Mouse (Mus musculus): ENCODE measurements around the gene Dpm3. TPM values are rescaled to one million over a fixed set of nuclear protein-coding genes. Genes with fewer than 3 reads are reported as not detected.

The Dpm3 gene
- total and polyA plus RNA-seq, 3 experiments, result 52.7 to 228 (median 74.8) TPM

DNA sequence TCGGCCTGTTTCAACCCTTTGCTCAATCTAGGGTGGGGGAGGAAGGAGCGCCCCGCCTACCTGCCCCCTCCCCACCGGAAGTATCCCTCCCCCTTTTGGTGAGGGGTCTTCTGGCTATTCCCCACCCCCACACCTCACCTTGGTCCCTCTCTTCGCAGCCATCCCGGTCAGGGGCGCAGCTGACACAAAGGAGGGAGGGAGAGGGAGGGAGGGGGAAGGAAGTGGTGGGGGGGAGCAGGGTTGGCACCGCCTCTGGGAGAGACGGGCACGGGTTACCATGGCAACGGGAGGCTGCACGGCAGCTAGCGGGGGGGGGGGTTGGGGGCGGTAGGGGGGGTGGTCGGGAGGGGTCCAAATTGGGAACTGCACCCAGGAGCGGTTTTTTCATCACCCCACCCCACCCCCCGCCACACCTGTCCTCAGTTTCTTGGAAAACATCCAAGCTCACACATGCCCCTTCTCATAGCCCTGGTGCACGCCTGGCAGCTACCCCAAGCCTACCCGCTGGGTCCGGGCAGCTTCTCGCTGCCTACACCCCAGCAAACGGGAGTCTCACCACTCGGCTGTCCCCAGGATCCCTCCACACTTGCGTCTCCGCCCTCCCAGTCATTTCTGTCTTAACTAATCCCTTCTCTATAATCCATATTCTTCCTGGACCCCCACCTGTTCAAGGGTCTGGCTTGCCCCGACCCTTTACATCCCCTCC, 14.0 kb upstream of the Dpm3 start:
- TF ChIP-seq MEF2A (IDR thresholded peaks at IDR 0.05; ENCODE audit: borderline replicate concordance, low read depth, low read length) (0 out of 2 replicates have a peak, but pooled peaks have one; percentile 3), ZKSCAN1 (IDR thresholded peaks at IDR 0.05; ENCODE audit: borderline replicate concordance, low read depth, low read length) (no peak), TCF12 (IDR thresholded peaks at IDR 0.05; ENCODE audit: low read depth, low read length) (0 out of 2 replicates have a peak, but pooled peaks have one; percentile 16)
- no peak for DNase-seq (ENCODE audit: extremely low read depth)
- Histone ChIP-seq H3K27me3 (replicated peaks) (no peaks in the 10 kb centered on the region), H3K36me3 (replicated peaks in 1 of 2; ENCODE audit: control insufficient read depth in 1 of 2, insufficient read depth in 1 of 2, low read length in 1 of 2) (peaks cover 22 to 41% of the 10 kb centered on the region in 2 experiments), H3K9me3 (replicated peaks; ENCODE audit: low read length) (no peaks in the 10 kb centered on the region), H3K4me2 (ENCODE audit: insufficient read depth, low read depth, poor library complexity, severe bottlenecking) (peak overlapping the region; percentile 87), H3K4me3 (replicated peaks in 1 of 3; ENCODE audit: low read depth in 2 of 3, low read length in 2 of 3, poor library complexity in 1 of 3) (peak overlapping the region; percentile 63 to 84 (median 80)), H3K9ac (ENCODE audit: insufficient read depth, low read depth) (peak overlapping the region; percentile 55), H3K4me1 (ENCODE audit: control insufficient read depth in 1 of 2, insufficient read depth in 2 of 2) (peaks cover 3 to 58% of the 10 kb centered on the region in 2 experiments; a peak in 2 of 4 replicates), H3K79me2 (replicated peaks; ENCODE audit: control insufficient read depth, extremely low read depth, insufficient read depth, poor library complexity, severe bottlenecking) (peaks cover 17% of the 10 kb centered on the region), H3K27ac (ENCODE audit: insufficient read depth, low read depth) (no peak overlapping the region)
- dilution Hi-C loops (cut with MboI; ENCODE audit: extremely low pct_ligation_motif_present, extremely low pct_unique_long_range_greater_than_20kb, low sequenced_read_pairs) (no loop called here), in situ Hi-C loops (cut with MboI; ENCODE audit: low pct_ligation_motif_present, low pct_unique_long_range_greater_than_20kb, low sequenced_read_pairs) (loop anchor here (5.0 kb wide), 2 partner anchors 38 to 52 kb away; no protein-coding TSS in a partner anchor)

DNA sequence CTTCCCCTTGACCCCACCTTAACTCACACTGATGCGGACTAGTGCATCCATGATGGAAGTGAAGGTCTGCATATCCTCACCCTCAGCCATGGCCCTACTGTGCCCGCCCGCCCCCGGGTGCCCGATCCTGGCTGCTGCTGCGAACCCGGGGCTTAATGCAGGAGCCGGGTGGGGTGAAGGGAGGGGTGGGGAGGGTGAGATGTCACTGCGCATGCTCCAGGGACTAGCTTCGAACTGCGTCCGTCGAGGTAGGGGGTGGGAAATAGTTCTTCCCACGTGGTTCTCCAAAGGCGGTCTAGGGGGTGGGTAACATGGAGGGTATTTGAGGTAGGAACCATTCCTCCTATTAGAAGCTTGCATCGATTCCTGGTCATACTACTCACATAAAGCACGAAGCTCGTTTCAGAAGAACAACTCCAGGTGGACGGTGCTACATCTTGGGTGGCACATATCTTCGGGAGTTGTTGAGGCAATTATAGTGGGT, 13.4 kb upstream of the Dpm3 start, which contains the start of gene Krtcap2:
Gene Krtcap2 (plus strand): TSS at position 279 of the 484 bp plus-strand sequence.
- Histone ChIP-seq H3K4me1 (ENCODE audit: control insufficient read depth in 1 of 2, insufficient read depth in 2 of 2) (peaks cover 6 to 64% of the 10 kb centered on the region in 2 experiments), H3K27ac (ENCODE audit: insufficient read depth, low read depth) (peak within 1 kb of the TSS; percentile 48), H3K9me3 (replicated peaks; ENCODE audit: low read length) (no peaks in the 10 kb centered on the region), H3K27me3 (replicated peaks) (no peaks in the 10 kb centered on the region), H3K9ac (ENCODE audit: insufficient read depth, low read depth) (peak within 1 kb of the TSS; percentile 90), H3K4me2 (ENCODE audit: insufficient read depth, low read depth, poor library complexity, severe bottlenecking) (peak within 1 kb of the TSS; percentile 87), H3K4me3 (replicated peaks in 1 of 3; ENCODE audit: low read depth in 2 of 3, low read length in 2 of 3, poor library complexity in 1 of 3) (peak within 1 kb of the TSS; percentile 75 to 84 (median 80)), H3K36me3 (replicated peaks in 1 of 2; ENCODE audit: control insufficient read depth in 1 of 2, insufficient read depth in 1 of 2, low read length in 1 of 2) (peaks cover 22 to 41% of the 10 kb centered on the region in 2 experiments), H3K79me2 (replicated peaks; ENCODE audit: control insufficient read depth, extremely low read depth, insufficient read depth, poor library complexity, severe bottlenecking) (peaks cover 17% of the 10 kb centered on the region)
- dilution Hi-C loops (cut with MboI; ENCODE audit: extremely low pct_ligation_motif_present, extremely low pct_unique_long_range_greater_than_20kb, low sequenced_read_pairs) (no loop called here), in situ Hi-C loops (cut with MboI; ENCODE audit: low pct_ligation_motif_present, low pct_unique_long_range_greater_than_20kb, low sequenced_read_pairs) (loop anchor here (5.0 kb wide), 1 partner anchor 52 kb away; no protein-coding TSS in a partner anchor)
- TF ChIP-seq MXI1 (IDR thresholded peaks at IDR 0.05; ENCODE audit: low read depth, low read length), result peak; percentile 79
- TF ChIP-seq MAZ (IDR thresholded peaks at IDR 0.05; ENCODE audit: low read depth, low read length), result peak; percentile 75
- TF ChIP-seq USF2 (conservative IDR thresholded peaks at IDR 0.05; ENCODE audit: low read depth, low read length), result peak; percentile 49; the same call in 1 of the 2 replicates
- TF ChIP-seq RAD21 (IDR thresholded peaks at IDR 0.05; ENCODE audit: low read depth, low read length), result no peak
- TF ChIP-seq EP300 (IDR thresholded peaks at IDR 0.05; ENCODE audit: low read length), result no peak
- TF ChIP-seq USF1 (IDR thresholded peaks at IDR 0.05; ENCODE audit: low read depth, low read length), result peak; percentile 37; the same call in 1 of the 2 replicates
- TF ChIP-seq NRF1 (IDR thresholded peaks at IDR 0.05; ENCODE audit: low read depth, low read length), result peak; percentile 90
- no peak for TF ChIP-seq IRF4 (IDR thresholded peaks at IDR 0.05; ENCODE audit: low read depth, low read length)
- no peak for TF ChIP-seq ZMIZ1 (IDR thresholded peaks at IDR 0.05; ENCODE audit: low read depth, low read length)
- peak; percentile 95 for TF ChIP-seq MAX (IDR thresholded peaks at IDR 0.05; ENCODE audit: low read length)
- TF ChIP-seq ZKSCAN1 (IDR thresholded peaks at IDR 0.05; ENCODE audit: borderline replicate concordance, low read depth, low read length), result no peak
- peak; percentile 20; the same call in 1 of the 2 replicates for TF ChIP-seq MEF2A (IDR thresholded peaks at IDR 0.05; ENCODE audit: borderline replicate concordance, low read depth, low read length)
- TF ChIP-seq RCOR1 (conservative IDR thresholded peaks at IDR 0.05; ENCODE audit: low read depth, low read length), result no peak
- peak; percentile 60 for DNase-seq (ENCODE audit: extremely low read depth)

All from CH12.LX (cell line).